Mouse (Mus musculus) liver, embryonic 14.5 days (tissue): ENCODE measurements at regions not wholly inside any gene's neighbourhood (a gene's known extent, or its start where the extent isn't known, plus 50 kb on each side); places are given as distances from the start of the nearest gene placed in this dataset.

ENCODE experiments used
- CTCF ChIP-seq: IDR thresholded peaks from 2 replicates; pipeline ENCODE4 v1.5.1; 2016; ENCODE audit warnings: antibody characterized with exemption, low read depth, control low read depth
- EP300 ChIP-seq: IDR thresholded peaks from 2 replicates; pipeline ENCODE4 v1.6.1; 2016; ENCODE audit warnings: antibody characterized with exemption, low read depth

DNA sequence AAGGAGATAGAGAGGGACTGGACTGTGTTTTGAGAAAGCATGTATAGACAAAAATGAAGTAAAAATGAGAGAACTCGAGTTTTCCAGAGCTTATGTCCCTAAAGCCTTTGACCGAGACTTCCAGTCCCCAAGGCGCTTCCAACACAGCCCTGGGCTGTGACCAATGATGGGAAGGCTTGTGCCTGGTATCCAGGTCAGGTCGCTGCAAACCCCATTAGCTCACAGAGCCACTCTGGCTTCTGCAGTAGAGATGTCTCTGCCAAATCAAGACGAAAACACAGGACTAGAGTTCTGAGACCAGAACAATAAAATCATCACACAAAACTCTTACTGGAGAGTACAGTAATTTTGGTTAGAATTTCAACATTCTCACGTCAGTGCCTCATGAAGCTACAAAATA lies 218.5 kb upstream of the Zfp637 start:
- TF ChIP-seq EP300 (no peak), CTCF (no peak)
